Mouse (Mus musculus) effector memory CD4-positive, alpha-beta T cell, adult 5 months (primary cell): Measurements from ENCODE around the gene Ccdc43. TPM values are rescaled to one million over a fixed set of nuclear protein-coding genes. Genes with fewer than 3 reads are reported as not detected.

Experiments used
- polyA plus RNA-seq: library from polyadenylated mRNA; unstranded; fragments of 100-300 nt; shearing (Covaris generic); gene quantifications from one replicate; pipeline ENCODE4 v1.2.1, GENCODE M21; 2017

The Ccdc43 gene
- 31.9 TPM for polyA plus RNA-seq

DNA sequence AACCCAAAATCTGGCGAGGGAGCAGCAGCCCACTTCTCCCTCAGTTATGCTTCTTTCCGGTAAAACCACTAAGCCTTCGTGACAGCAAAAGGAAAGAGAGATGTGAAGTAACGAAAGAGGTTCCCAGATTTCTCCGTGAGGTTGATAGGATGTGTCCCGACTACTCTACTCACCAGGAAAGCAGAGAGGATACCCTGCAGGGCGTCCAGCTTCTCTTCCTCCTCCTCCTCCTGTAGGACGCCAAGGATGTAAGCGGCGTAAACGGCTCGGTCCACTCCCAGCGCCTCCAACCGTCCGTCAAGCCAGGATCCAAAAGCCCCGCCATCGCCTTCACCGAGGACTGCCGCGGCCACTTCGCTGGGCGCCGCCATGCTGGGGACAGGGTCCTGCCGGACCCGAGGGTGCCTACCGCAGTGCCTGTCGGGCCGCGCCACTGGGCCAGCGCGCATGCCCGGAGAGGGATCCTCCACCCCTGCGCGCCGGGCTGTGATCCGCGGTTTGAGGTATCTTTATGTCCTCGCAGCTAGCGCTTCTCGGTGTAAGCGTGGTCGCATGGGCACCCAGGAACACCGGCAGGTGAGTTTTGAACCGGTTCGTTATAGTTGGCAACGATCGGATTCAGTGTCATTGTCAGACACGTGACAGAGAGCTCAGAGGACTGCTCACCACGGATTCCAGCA is at the start of gene Ccdc43:
Ccdc43 (minus strand) TSS at position 445 of the 680 bp plus-strand sequence.

DNA sequence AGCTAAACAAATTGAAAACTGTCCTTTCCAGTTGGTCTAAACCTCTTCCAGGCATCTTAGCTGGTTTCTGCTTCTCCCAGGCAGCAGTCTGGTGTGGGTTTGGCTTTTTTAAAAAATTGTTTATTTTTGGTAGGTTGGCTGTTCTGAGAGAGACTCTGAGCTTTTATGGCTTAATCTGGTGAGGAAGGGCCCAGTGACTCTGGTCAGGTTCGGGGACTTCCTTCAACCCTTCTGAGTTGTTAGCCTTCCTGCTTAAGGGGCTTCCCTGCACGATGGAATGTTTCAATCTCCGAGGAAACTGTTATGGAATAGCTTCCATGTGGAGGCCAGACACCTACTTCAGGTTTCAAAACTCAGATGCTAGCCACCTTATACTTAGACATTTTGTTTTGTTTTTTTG is 34.2 kb downstream of the Ccdc43 start, which contains the start of gene Meioc:
Meioc (plus strand) TSS at position 301 of the 400 bp plus-strand sequence.

Other genes starting within 250 kb of the Ccdc43 start
- 1.7 TPM for gene Itga2b, start 227.7 kb downstream of the Ccdc43 start, polyA plus RNA-seq
- gene Gpatch8, start 141.4 kb downstream of the Ccdc43 start, polyA plus RNA-seq, result 73.7 TPM
- gene Gm11627, start 118.3 kb downstream of the Ccdc43 start, polyA plus RNA-seq, result not detected
- gene Fzd2, start 93.4 kb downstream of the Ccdc43 start, polyA plus RNA-seq, result not detected
- gene Meioc, start 34.1 kb downstream of the Ccdc43 start, polyA plus RNA-seq, result not detected
- not detected for gene Adam11, start 63.7 kb upstream of the Ccdc43 start, polyA plus RNA-seq
- gene Gjc1, start 121.9 kb upstream of the Ccdc43 start, polyA plus RNA-seq, result 0.16 TPM
- gene Higd1b, start 138.1 kb upstream of the Ccdc43 start, polyA plus RNA-seq, result not detected
- 111 TPM for gene Eftud2, start 183.2 kb upstream of the Ccdc43 start, polyA plus RNA-seq
- not detected for gene Ccdc103, start 183.4 kb upstream of the Ccdc43 start, polyA plus RNA-seq
- not detected for gene Fam187a, start 187.4 kb upstream of the Ccdc43 start, polyA plus RNA-seq
- not detected for gene Gfap, start 203.1 kb upstream of the Ccdc43 start, polyA plus RNA-seq
- 0.84 TPM for gene Kif18b, start 227.3 kb upstream of the Ccdc43 start, polyA plus RNA-seq
- not detected for gene C1ql1, start 248.9 kb upstream of the Ccdc43 start, polyA plus RNA-seq